Mouse (Mus musculus): Measurements from ENCODE around the gene Crtc3.

Gene Crtc3

DNA sequence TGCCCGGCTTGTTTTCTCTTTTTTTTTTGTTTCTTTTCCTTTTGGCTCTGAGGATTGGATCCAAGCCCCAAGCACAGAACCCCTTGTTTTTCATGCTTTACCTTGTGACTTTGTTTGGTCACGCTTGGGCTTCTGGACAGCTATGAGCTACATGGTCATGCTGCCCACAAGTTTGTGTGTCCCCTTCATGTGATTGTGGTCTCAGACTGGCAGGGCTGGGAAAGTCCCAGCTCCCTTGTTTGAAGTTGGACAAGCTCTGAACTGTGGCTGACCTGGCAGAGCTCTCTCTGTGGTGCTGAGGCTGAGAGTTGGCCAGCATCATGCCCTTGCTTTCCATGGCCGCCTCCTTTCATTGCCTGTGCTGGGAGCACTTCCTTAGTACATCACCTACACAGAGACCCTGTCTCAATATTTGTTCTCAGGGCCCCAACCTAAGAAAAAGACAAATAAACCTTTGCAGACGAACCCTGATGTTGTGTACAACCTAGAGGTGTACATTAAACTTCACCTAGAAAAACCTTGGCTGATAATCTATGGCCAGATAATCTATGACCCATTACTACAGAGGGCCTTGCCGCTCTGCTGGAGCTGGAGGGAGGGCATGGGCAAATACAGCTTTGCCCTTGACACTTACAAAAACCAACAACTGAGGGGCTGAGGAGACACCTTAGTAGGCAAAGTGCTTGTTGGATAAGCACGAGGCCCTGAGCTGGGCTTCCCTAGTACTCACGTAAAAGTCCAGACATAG, 140.0 kb downstream of the Crtc3 start:
- DNase-seq: no peak

- DNase-seq: no peak
These were observed 146.4 kb downstream of the Crtc3 start for GRCm38 (mm10) chr7:80542139-80542831.

GRCm38 (mm10) chr7:80539581-80539980, 149.1 kb downstream of the Crtc3 start:
- no peak for DNase-seq
